13 mouse cellular contexts compared by ENCODE assay signal in genomic region chr6:149095389-149095788, GRCm38 (mm10). TPM values are rescaled to one million over a fixed set of nuclear protein-coding genes. Genes with fewer than 3 reads are reported as not detected.
DNase-seq lines count a peak whose midpoint lies in the region; ATAC-seq and TF ChIP-seq lines count a peak whose summit lies in the region.
"Had no signal": no experiment of that assay in that cellular context is flagged by ENCODE, and none has a peak within 500 bp of the region (broad histone marks: within the 10 kb centered on the region; RNA-seq: fewer than 3 reads in every experiment).

No protein-coding gene starts in this region.

- H3K9me3 ChIP-seq in heart, embryonic 12.5 days (replicated peaks) = no peaks in the 10 kb centered on the region
- H3K9me3 ChIP-seq: kidney, embryonic 15.5 days; lung, embryonic 15.5 days had no signal

- TF ChIP-seq POLR2A in lung, adult 2 months (IDR thresholded peaks at IDR 0.05; ENCODE audit: borderline replicate concordance, extremely low read depth, low read depth, low read length) = no peak

- no peaks in the 10 kb centered on the region for H3K27me3 ChIP-seq in heart, embryonic 12.5 days (replicated peaks)
- no peaks in the 10 kb centered on the region for H3K27me3 ChIP-seq in splenic B cell, adult 2 months (ENCODE audit: control insufficient read depth, insufficient read depth, low read length, poor library complexity, severe bottlenecking)
- H3K27me3 ChIP-seq: kidney, embryonic 15.5 days; lung, embryonic 15.5 days had no signal

- H3K36me3 ChIP-seq in heart, embryonic 12.5 days = no peaks in the 10 kb centered on the region
- no peaks in the 10 kb centered on the region for H3K36me3 ChIP-seq in splenic B cell, adult 2 months (ENCODE audit: control insufficient read depth, insufficient read depth, low read length, poor library complexity, severe bottlenecking)
- H3K36me3 ChIP-seq: kidney, embryonic 15.5 days; lung, embryonic 15.5 days had no signal

- ATAC-seq in heart, embryonic 12.5 days (ENCODE audit: insufficient number of reproducible peaks, low FRiP score) = no peak

- no peak overlapping the region for H3K4me2 ChIP-seq in heart, embryonic 12.5 days
- H3K4me2 ChIP-seq: kidney, embryonic 15.5 days; lung, embryonic 15.5 days had no signal

- 72% methylated on average over 6 of the region's 6 CpGs for WGBS in heart, embryonic 12.5 days
- 39% methylated on average over 6 of the region's 6 CpGs for WGBS in lung, adult 2 months

- peaks cover 10% of the 10 kb centered on the region for H3K4me1 ChIP-seq in heart, embryonic 12.5 days (replicated peaks)
- H3K4me1 ChIP-seq in lung, adult 2 months (ENCODE audit: control insufficient read depth, insufficient read depth, low read length) = peaks cover 9% of the 10 kb centered on the region

- H3K4me3 ChIP-seq in heart, embryonic 12.5 days = no peak overlapping the region
- H3K4me3 ChIP-seq in lung, adult 2 months (replicated peaks; ENCODE audit: extremely low read depth, low read depth, low read length) = no peak overlapping the region
- H3K4me3 ChIP-seq: kidney, embryonic 15.5 days; lung, embryonic 15.5 days had no signal

- TF ChIP-seq CTCF in lung, adult 2 months (IDR thresholded peaks at IDR 0.05; ENCODE audit: insufficient read depth, low read length) = no peak

- DNase-seq in heart, adult 8-10 months (ENCODE audit: low spot score) = peak; percentile 24
- DNase-seq in lung, postnatal 10 days = peak; percentile 19
- DNase-seq in lung, adult 2 months = no peak
- DNase-seq in cerebellum, adult 18-20 months = peak; percentile 43 to 54
- DNase-seq in splenic B cell, adult 2 months (ENCODE audit: low read depth, low spot score) = peak; percentile 38
- DNase-seq in urinary bladder, adult 2 months (ENCODE audit: low spot score) = no peak

- no peak overlapping the region for H3K27ac ChIP-seq in heart, embryonic 12.5 days (ENCODE audit: poor library complexity, severe bottlenecking)
- H3K27ac ChIP-seq: kidney, embryonic 15.5 days; lung, embryonic 15.5 days had no signal

- no peak overlapping the region for H3K9ac ChIP-seq in heart, embryonic 12.5 days
- H3K9ac ChIP-seq: kidney, embryonic 15.5 days; lung, embryonic 15.5 days had no signal

RNA-seq across cellular contexts. Expression of gene Dennd5b, which starts 6.1 kb away (rescaled TPM):
- total RNA-seq in heart, adult 8-10 months (2022) = 10 to 100 TPM; 14.9 to 20.7 (median 17.2) TPM
- polyA plus RNA-seq in heart, embryonic 12.5 days (2016; fragmentation: Nextera tagmentation; extraction: Ambion mirVana) = 10.3 and 10.9 TPM in 2 replicates
- 4.8 and 10.8 TPM in 2 replicates for polyA plus RNA-seq in lung, adult 2 months (2012; rRNA removed)
- polyA plus RNA-seq in urinary bladder, adult 2 months (2012; rRNA removed) = 5.1 and 6.7 TPM in 2 replicates

RNA-seq across cellular contexts. Expression of gene Gm10203, which starts 34.6 kb away (rescaled TPM):
- total RNA-seq in heart, adult 8-10 months (2022) = not detected
- polyA plus RNA-seq in heart, embryonic 12.5 days (2016; fragmentation: Nextera tagmentation; extraction: Ambion mirVana) = not detected in 2 replicates
- not detected in 2 replicates for polyA plus RNA-seq in lung, adult 2 months (2012; rRNA removed)
- polyA plus RNA-seq in urinary bladder, adult 2 months (2012; rRNA removed) = not detected in 2 replicates
- total RNA-seq: heart, postnatal 10 days; left cerebral cortex, postnatal 36 days had no signal
- polyA plus RNA-seq: embryonic facial prominence, embryonic 14.5 days; kidney, embryonic 15.5 days; lung, embryonic 15.5 days; stomach, embryonic 14.5 days had no signal

RNA-seq across cellular contexts. Expression of gene Etfbkmt, which starts 44.3 kb away (rescaled TPM):
- 10 to 100 TPM; 22.4 to 38.4 (median 26.6) TPM for total RNA-seq in heart, adult 8-10 months (2022)
- polyA plus RNA-seq in heart, embryonic 12.5 days (2016; fragmentation: Nextera tagmentation; extraction: Ambion mirVana) = 15.6 and 17.4 TPM in 2 replicates
- polyA plus RNA-seq in lung, adult 2 months (2012; rRNA removed) = 11.8 and 16.3 TPM in 2 replicates
- 54.1 and 67.1 TPM in 2 replicates for polyA plus RNA-seq in urinary bladder, adult 2 months (2012; rRNA removed)

Comparison
In these comparisons a context has a peak if more than half of its experiments do, and no peak if none do; other contexts are left out.
1. DNase-seq: peak in heart, adult 8-10 months (single experiment), lung, postnatal 10 days (single experiment), cerebellum, adult 18-20 months (2 of 2) and splenic B cell, adult 2 months (single experiment); none in lung, adult 2 months (single experiment) and urinary bladder, adult 2 months (single experiment).